Mouse (Mus musculus) ES-CJ7 (cell line): ENCODE results near the gene Ska3.

Experiments used
- DNase-seq: peaks from one replicate; pipeline ENCODE4 v3.0.0; 2011; ENCODE audit warnings: low read depth, low spot score

The Ska3 gene

GRCm38 (mm10) chr14:57797991-57798931 lies 27.7 kb downstream of the Ska3 start, which contains the start of gene Sap18:
Gene Sap18 (plus strand): TSS chr14:57798180.
- peak; percentile 99 for DNase-seq

- peak; percentile 40 for DNase-seq
Measured at GRCm38 (mm10) chr14:57797551-57797950, 28.4 kb downstream of the Ska3 start.

GRCm38 (mm10) chr14:57791171-57791570 lies 34.8 kb downstream of the Ska3 start:
- DNase-seq = no peak

GRCm38 (mm10) chr14:57789759-57790158 lies 36.2 kb downstream of the Ska3 start:
- DNase-seq = no peak

GRCm38 (mm10) chr14:57789311-57789710 lies 36.7 kb downstream of the Ska3 start:
- no peak for DNase-seq

GRCm38 (mm10) chr14:57787406-57787805 lies 38.6 kb downstream of the Ska3 start:
- DNase-seq = no peak

GRCm38 (mm10) chr14:57772157-57772815 lies 53.7 kb downstream of the Ska3 start:
- no peak for DNase-seq

GRCm38 (mm10) chr14:57769102-57769501 lies 56.9 kb downstream of the Ska3 start:
- DNase-seq = no peak

GRCm38 (mm10) chr14:57760447-57761412 lies 65.3 kb downstream of the Ska3 start:
- DNase-seq = no peak

GRCm38 (mm10) chr14:57758237-57758636 lies 67.7 kb downstream of the Ska3 start, which contains the start of gene Lats2:
Gene Lats2 (minus strand): TSS chr14:57758388.
- DNase-seq = no peak
